Mouse (Mus musculus): ENCODE measurements around the gene Copb2.

Gene Copb2

DNA sequence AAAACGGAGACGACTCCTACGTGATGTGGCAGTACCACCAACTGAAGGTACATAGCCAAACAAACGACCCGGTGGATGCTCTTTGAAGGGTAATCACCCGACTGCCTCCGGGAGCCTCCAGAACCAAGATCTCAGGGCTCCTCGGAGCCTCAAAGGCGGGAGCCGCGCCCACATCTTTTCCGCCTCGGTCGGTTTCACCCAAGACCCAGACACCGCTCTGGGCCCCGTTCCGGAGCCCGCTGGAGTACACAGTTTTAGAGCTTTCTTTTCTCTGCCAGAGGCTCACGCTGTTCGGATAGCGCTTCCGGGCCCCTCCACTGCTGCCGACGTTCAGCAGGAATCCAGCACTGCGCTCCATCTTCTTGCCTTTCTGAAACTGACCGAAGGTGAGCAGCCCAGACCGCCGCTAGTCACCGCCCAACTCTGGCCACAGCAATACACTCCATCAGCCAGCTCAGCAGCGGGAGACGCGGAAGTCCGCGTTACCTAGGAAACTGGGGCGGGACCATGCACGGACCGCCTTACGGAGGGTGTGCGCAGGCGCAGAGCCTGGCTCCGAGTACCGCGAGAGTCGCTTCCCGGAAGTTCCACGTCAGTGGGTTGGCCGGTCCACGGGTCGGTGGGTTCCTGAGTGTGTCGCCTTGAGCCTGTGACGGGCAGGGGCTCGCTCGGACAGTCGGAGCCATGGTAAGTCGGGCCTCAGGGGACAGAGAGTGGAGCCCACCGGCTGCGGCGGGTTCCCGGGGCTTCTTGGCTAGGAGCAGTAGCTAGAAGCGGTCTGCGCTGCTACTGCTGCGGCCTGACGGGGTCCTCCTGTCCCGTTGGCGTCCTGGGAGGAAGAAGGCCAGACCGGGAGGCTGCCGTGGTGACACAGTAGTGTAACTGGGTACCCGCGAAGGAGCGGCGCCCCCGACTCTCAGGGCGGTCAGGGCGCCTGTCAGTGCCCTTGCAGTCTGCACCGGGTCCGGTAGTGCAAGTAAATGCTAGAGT is at the start of gene Copb2:
Gene Copb2, plus strand, starts transcription at position 585 of the 990 bp plus-strand sequence.
- DNase-seq: peak; percentile 98

GRCm38 (mm10) chr9:98523872-98524271 is 39.6 kb upstream of the Copb2 start:
- DNase-seq: no peak

GRCm38 (mm10) chr9:98524786-98525542 is 38.6 kb upstream of the Copb2 start:
- DNase-seq: no peak

DNA sequence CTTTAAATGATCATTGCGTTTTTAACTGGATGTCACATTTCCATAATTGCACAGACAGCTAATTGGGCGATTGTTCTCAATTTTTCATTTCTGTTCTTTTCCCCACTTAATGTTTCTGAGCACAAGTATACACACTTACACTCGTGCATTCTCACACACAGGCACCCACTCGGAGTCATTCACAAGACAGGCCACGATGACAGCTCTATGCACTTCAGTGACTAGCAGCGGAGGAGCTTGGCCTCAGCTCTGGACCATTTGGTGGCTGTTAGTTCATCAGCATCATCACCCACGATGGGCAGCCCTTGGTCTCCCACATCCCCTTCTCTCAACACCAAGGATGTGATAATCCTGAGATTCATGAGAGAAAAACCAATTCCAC is 38.0 kb upstream of the Copb2 start:
- DNase-seq: no peak

GRCm38 (mm10) chr9:98527226-98527625 is 36.3 kb upstream of the Copb2 start:
- no peak for DNase-seq

DNA sequence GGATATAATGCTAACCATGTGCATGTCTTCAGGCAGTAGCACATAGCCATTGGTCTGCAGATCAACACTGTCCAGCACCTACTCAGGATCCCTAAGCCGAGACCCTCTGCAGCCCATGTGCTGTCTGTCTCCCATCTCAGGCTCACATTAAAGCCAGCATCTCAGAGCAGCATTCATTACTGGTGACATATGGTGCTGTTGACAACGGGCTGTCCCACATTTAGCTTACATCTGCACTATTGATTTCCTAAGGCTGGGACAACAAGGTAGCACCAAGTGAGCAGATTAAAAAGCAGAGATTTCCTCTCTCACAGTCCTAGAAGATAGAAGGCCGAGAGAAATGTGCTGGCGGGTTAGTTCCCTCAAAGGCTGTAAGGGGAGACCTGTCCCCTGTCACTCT is 33.7 kb upstream of the Copb2 start:
- DNase-seq: no peak

- no peak for DNase-seq
Observed at GRCm38 (mm10) chr9:98530999-98531398, 32.5 kb upstream of the Copb2 start.

DNA sequence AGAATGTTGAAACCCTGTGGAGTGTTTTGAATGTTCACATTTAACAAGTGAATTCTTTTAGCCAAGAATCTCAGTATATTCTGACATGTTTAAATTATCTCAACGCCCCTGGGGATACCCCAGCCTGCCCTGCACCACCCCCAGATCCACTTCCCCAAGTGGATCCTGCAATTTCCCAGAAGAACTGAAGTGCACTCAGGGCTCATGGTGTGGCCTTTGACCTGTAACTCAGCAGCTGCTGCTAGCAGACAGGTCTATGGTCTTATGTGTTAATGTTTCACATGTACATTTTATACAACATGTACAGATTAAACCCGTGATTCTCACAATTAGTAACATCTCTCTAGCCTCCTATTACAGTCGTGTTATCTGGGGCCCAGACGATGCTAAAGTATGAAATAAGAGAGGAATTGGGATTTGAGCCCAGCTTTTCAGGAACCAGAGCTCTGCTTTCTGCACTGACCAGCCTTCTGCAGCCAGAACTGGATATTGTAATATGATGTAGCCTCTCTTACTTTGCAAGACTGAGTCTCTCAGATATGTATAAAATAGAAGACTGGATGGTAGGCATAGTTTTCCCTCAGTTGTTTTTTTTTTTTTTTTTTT is 28.7 kb upstream of the Copb2 start:
- DNase-seq: no peak

- DNase-seq: no peak
Observed at GRCm38 (mm10) chr9:98535763-98536162, 27.8 kb upstream of the Copb2 start.

GRCm38 (mm10) chr9:98538017-98538712 is 25.4 kb upstream of the Copb2 start:
- no peak for DNase-seq

DNA sequence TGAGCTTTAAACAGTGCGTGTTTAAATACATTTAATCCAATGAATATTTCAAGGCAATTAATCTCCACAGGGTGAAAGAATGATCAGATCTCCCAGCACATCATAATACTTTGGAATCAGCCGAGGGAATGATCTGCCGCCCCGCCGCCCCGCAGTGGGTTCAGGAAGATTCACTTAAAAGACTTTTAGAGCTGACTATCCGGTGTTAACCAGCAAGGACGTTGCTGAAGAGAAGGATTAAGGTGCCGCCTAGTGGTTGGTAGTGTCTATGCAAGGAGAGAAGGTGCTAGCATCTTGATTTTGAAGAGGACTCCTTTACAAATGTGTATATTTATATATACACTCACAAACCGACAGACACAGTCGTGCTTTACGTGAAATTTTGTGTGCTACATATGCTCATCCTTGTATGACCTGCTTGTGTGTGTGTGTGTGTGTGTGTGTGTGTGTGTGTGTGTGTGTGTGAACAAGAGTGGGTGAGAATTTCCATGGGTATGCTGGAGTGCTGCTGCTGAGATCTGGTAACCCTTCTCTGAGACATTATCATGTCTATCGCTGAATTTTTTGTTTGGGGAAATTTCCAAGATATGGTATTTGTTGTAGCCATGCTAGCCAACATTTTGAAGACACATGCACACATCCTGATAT is 24.7 kb upstream of the Copb2 start:
- peak; percentile 40 for DNase-seq

- DNase-seq: no peak
Observed at GRCm38 (mm10) chr9:98544042-98544441, 19.5 kb upstream of the Copb2 start.

- DNase-seq: no peak
Observed at GRCm38 (mm10) chr9:98583852-98584251, 20.3 kb downstream of the Copb2 start.

GRCm38 (mm10) chr9:98600094-98600493 is 36.6 kb downstream of the Copb2 start:
- no peak for DNase-seq

DNA sequence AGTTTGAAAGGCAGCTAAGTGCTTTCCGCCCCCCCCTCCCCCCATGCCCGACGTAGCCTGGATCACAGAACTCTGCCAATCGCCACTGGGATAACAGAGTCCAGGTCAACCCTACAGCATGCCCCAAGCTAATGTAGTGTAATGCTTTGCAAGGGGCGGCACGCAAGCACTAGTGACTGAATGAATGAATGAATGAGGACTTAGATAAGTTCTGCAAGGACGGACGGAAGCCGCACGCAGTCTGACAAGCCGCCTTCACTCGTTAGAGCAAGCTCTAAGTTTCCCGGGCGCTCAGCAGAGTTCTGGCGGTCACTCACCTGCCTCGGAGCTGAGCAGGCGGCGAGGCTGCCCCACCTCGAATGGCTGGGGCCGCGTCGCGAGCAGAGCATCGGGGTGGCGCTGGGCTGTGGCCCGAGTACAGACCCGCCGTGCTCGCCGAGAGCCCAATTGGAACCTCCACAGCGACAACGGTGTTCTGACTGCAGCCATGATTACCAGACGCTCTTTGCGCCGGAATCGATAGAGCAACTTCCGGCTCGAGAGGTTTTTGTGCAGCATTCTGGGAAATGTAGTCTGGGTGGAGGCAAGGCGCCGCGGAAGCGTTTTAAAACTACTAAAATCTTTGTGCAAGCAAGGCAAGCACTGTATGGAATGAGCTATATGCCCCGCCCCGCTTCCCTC is 37.8 kb downstream of the Copb2 start, which contains the start of gene Mrps22:
Gene Mrps22, minus strand, starts transcription at position 505 of the 681 bp plus-strand sequence.
- peak; percentile 76 for DNase-seq

DNA sequence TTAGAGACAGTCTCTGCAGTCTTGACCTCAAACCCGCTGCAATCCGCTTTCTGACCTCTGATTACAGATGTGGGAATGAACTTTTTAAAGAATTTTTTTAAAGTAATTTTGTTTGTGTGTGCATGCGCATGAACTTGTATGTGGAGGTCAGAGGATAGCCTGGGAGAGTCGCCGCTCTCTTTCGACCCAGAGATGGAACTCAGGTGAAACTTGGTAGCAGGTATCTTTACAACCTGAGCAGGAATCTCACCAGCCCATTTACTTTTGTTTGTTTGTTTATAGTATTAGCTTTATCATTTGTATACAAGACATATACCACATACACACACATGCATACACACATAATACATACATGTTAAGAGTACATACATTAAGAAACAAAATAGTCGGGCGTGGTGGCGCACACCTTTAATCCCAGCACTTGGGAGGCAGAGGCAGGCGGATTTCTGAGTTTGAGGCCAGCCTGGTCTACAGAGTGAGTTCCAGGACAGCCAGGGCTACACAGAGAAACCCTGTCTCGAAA is 38.4 kb downstream of the Copb2 start:
- DNase-seq: no peak

GRCm38 (mm10) chr9:98604896-98605295 is 41.4 kb downstream of the Copb2 start:
- DNase-seq: no peak

DNA sequence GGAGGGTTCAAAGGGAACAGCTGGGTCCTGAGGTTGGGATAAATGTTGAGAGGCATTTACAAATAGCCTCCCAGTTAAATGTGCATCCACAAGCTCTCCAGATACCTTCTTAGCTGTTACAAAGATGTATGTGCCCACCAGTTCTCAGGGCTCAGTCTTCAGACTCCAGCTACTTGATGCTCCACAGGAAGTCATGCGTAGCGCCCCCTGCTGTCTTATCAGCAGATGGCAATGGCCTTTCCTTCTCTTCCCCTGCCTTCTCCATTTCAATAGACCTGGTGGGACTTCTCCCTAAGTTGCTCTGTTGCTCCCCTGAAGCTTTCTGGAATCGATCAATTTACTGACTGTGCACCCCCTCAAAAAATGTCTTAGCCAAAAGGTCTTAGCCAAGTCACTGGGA is 65.0 kb downstream of the Copb2 start:
- no peak for DNase-seq

- DNase-seq: no peak
Observed at GRCm38 (mm10) chr9:98633287-98634162, 70.0 kb downstream of the Copb2 start.

Measured in cerebellum, adult 9-11 months (tissue).